In the genomic region with DNA sequence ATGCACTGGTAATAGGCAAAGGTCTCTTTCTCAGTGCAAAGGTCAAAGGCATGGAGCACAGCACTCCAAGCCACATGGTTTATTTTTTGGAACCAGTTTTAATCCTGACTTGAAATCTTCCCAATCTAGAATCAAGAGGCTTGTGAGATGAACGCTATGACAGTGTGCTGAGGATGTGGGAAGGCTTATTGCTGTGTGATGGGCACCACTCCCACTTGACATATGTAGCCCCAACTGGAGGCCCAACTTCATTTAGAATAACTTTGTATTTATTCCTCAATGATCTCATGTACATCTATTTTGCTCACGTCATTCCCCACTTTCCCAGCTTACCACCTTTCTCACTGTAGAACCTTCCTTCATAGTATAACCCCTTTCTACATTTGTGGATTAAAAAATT, we compare ENCODE assay signal across 22 mouse cellular contexts.
DNase-seq lines count a peak whose midpoint lies in the region; TF ChIP-seq lines count a peak whose summit lies in the region.
"Had no signal": no experiment of that assay in that cellular context is flagged by ENCODE, and none has a peak within 500 bp of the region (broad histone marks: within the 10 kb centered on the region; RNA-seq: fewer than 3 reads in every experiment).

No protein-coding gene starts in this region.

- no peaks in the 10 kb centered on the region for H3K36me3 ChIP-seq in kidney, adult 2 months (ENCODE audit: control insufficient read depth, insufficient read depth, low read length)
- H3K36me3 ChIP-seq: embryonic facial prominence, embryonic 15.5 days; forebrain, embryonic 10.5 days; G1E; heart, embryonic 12.5 days; hindbrain, embryonic 15.5 days had no signal

- peak; percentile 22 to 24 for DNase-seq in cerebellum, adult 18-20 months
- DNase-seq in cerebellum, adult 9-11 months = no peak
- peak; percentile 26 for DNase-seq in kidney, adult 2 months
- DNase-seq in kidney, adult 11 months = no peak
- DNase-seq in layer of hippocampus, adult 2 months (ENCODE audit: low spot score in 2 of 2) = peak; percentile 46 to 52
- no peak for DNase-seq in layer of hippocampus, postnatal 25 days (ENCODE audit: extremely low spot score in 1 of 2, low spot score in 1 of 2)
- peak; percentile 79 for DNase-seq in brain, adult 2 months (ENCODE audit: low read depth, low spot score)
- DNase-seq: adrenal gland, adult 8-10 months; adrenal gland, postnatal 36 days; B cell, adult 2 months; cerebellum, adult 11 months; cerebellum, postnatal 14 days; embryo, embryonic 11 days; gastrocnemius, adult 2 months; gastrocnemius, postnatal 25 days; heart, postnatal 36 days had no signal

- TF ChIP-seq POLR2A in kidney, adult 2 months (IDR thresholded peaks at IDR 0.05; ENCODE audit: low read depth, low read length) = no peak

- 81% methylated on average over 2 of the region's 2 CpGs for whole genome bisulfite sequencing in kidney, adult 2 months

- TF ChIP-seq CTCF in kidney, adult 2 months (conservative IDR thresholded peaks at IDR 0.05; ENCODE audit: insufficient read depth, insufficient read length, low read depth, low read length) = no peak
- TF ChIP-seq CTCF in layer of hippocampus, adult 2 months (conservative IDR thresholded peaks at IDR 0.05) = no peak

- H3K27me3 ChIP-seq in kidney, adult 2 months (replicated peaks; ENCODE audit: control insufficient read depth, insufficient read depth, low read length) = no peaks in the 10 kb centered on the region
- H3K27me3 ChIP-seq: embryonic facial prominence, embryonic 15.5 days; heart, embryonic 12.5 days; hindbrain, embryonic 15.5 days had no signal

- H3K27ac ChIP-seq in kidney, adult 2 months (ENCODE audit: insufficient read depth, low read depth, low read length) = no peak overlapping the region
- peak overlapping the region; percentile 44; the same call in 1 of the 2 replicates for H3K27ac ChIP-seq in layer of hippocampus, adult 2 months
- H3K27ac ChIP-seq: embryonic facial prominence, embryonic 15.5 days; forebrain, embryonic 10.5 days; gastrocnemius, adult 2 months; hindbrain, embryonic 15.5 days had no signal

- no peak overlapping the region for H3K4me3 ChIP-seq in kidney, adult 2 months (ENCODE audit: insufficient read depth, low read depth, low read length)
- no peak overlapping the region for H3K4me3 ChIP-seq in layer of hippocampus, adult 2 months
- H3K4me3 ChIP-seq: embryonic facial prominence, embryonic 15.5 days; erythroblast, embryonic 14.5 days; forebrain, embryonic 10.5 days; gastrocnemius, adult 2 months; heart, embryonic 12.5 days; hindbrain, embryonic 15.5 days had no signal

- H3K4me1 ChIP-seq in kidney, adult 2 months (ENCODE audit: control insufficient read depth, insufficient read depth, low read length) = no peaks in the 10 kb centered on the region
- H3K4me1 ChIP-seq: embryonic facial prominence, embryonic 15.5 days; heart, embryonic 12.5 days; hindbrain, embryonic 15.5 days had no signal

Comparison
In these comparisons a context has a peak if more than half of its experiments do, and no peak if none do; other contexts are left out.
1. DNase-seq: peak in cerebellum, adult 18-20 months (2 of 2), kidney, adult 2 months (single experiment), layer of hippocampus, adult 2 months (2 of 2) and brain, adult 2 months (single experiment); none in cerebellum, adult 9-11 months (single experiment), kidney, adult 11 months (single experiment) and layer of hippocampus, postnatal 25 days (0 of 2).